Mouse (Mus musculus) intestine, postnatal 0 days (tissue): Measurements from ENCODE around the gene Fbln1. TPM values are rescaled to one million over a fixed set of nuclear protein-coding genes. Genes with fewer than 3 reads are reported as not detected.
A peak's percentile ranks its signal among the peaks of the same experiment; 100 is the strongest.

Experiments used
- ATAC-seq: fragments of 200-750 bp; cut with Nextera tagmentation; 2 replicates; pipeline ENCODE4 v1.8.0; 2017; ENCODE audit warnings: mild to moderate bottlenecking, moderate TSS enrichment, moderate library complexity
- H3K27ac ChIP-seq: fragments of 300-500 bp; sonication (generic); 2 replicates; pipeline ENCODE4 v1.5.1; 2014; ENCODE audit warnings: mild to moderate bottlenecking, low read depth, low read length, moderate library complexity
- H3K27me3 ChIP-seq: fragments of 300-500 bp; sonication (generic); replicated peaks from 2 replicates; pipeline ENCODE4 v1.6.1; 2014; ENCODE audit warnings: low read length, mixed read lengths; ENCODE audit not compliant: control insufficient read depth, insufficient read depth
- H3K36me3 ChIP-seq: fragments of 300-500 bp; sonication (generic); 2 replicates; pipeline ENCODE4 v1.6.1; 2014; ENCODE audit warnings: mild to moderate bottlenecking, moderate library complexity; ENCODE audit not compliant: control insufficient read depth, insufficient read depth
- H3K4me1 ChIP-seq: fragments of 300-500 bp; sonication (generic); replicated peaks from 2 replicates; pipeline ENCODE4 v1.6.1; 2014; ENCODE audit warnings: antibody characterized with exemption, low read length, mixed read lengths; ENCODE audit not compliant: control insufficient read depth, insufficient read depth
- H3K4me2 ChIP-seq: fragments of 300-500 bp; sonication (generic); replicated peaks from 2 replicates; pipeline ENCODE4 v1.6.1; 2014; ENCODE audit warnings: low read depth, mild to moderate bottlenecking, moderate library complexity
- H3K4me3 ChIP-seq: fragments of 300-500 bp; sonication (generic); 2 replicates; pipeline ENCODE4 v1.5.1; 2014; ENCODE audit warnings: low read depth, low read length
- H3K9ac ChIP-seq: fragments of 300-500 bp; sonication (generic); 2 replicates; pipeline ENCODE4 v1.6.1; 2014; ENCODE audit warnings: mild to moderate bottlenecking, low read depth, low read length
- H3K9me3 ChIP-seq: fragments of 300-500 bp; sonication (generic); 2 replicates; pipeline ENCODE4 v1.6.1; 2016; ENCODE audit warnings: mixed run types; ENCODE audit not compliant: control insufficient read depth
- CTCF ChIP-seq: sonication (generic); IDR thresholded peaks from 2 replicates; pipeline ENCODE4 v1.5.1; 2016; ENCODE audit warnings: low read depth, mild to moderate bottlenecking, control low read depth, antibody characterized with exemption, moderate library complexity
- WGBS: fragments of 180-500 bp; shearing (Covaris S2); extraction: QIAGEN DNeasy Blood & Tissue Kit; methylation state at CpG from one replicate; pipeline ENCODE4 v1.1.7; 2014; 5-methylcytosine and 5-hydroxymethylcytosine counted together
- polyA plus RNA-seq: library from polyadenylated mRNA; unstranded; fragments of >200 nt; fragmentation: Nextera tagmentation; extraction: Ambion mirVana; gene quantifications from 2 replicates; pipeline ENCODE4 v1.2.1, GENCODE M21; 2015

Fbln1 gene
- 90.5 and 97.9 TPM in 2 replicates for polyA plus RNA-seq

DNA sequence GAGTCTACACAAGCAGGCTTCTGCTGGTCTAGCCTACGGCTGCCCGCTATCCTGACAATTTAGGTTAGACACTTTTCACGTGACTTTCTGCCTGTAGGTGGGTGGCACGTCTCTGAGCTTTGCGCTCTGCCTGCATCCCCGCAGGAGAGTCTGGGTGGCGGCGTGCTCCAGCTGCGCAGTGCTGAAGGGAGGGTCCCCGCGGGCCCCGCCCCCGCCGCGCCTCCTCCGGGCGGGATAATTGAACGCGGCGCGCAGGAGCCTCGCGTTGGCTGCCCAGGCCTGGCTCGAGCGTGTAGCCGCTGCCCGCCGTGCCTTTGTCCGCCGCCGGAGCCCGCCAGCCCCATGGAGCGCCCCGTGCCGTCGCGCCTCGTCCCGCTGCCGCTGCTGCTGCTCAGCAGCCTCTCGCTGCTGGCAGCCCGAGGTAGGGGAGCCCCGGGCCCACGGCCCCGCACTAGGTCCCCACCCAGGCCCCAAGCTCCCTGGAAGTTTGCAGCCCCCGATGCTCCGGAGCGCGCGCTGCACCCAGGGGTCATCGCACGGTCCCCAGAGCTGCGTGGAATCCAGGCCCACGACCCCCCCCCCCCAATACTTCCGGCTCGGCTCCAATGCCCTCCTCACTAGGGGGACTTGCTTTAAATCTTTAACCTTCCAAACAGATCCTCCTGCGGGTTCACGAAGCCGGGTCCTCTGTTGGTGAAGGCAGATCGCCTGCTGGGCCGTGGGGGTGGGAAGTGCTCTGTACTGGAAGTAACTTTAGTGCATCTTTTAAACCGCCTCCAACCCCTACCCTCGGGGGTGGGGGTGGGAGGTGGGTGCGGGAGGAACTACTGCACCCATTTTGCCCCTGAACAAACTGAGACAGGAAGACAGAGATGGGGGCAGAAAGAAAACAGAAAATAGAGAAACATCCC, at the start of gene Fbln1:
TSS of gene Fbln1 (plus strand) at position 158 of the 911 bp plus-strand sequence.
- Histone ChIP-seq H3K27me3 (no peaks in the 10 kb centered on the region), H3K4me3 (peak within 1 kb of the TSS; percentile 55), H3K4me1 (peaks cover 11% of the 10 kb centered on the region), H3K4me2 (peak within 1 kb of the TSS; percentile 96), H3K9me3 (no peaks in the 10 kb centered on the region), H3K27ac (peak within 1 kb of the TSS; percentile 60), H3K9ac (peak within 1 kb of the TSS; percentile 57), H3K36me3 (no peaks in the 10 kb centered on the region; the same call in 1 of the 2 replicates)
- ATAC-seq: peak; percentile 71
- peak; percentile 31; the same call in 1 of the 2 replicates for TF ChIP-seq CTCF
- under 1% methylated on average over 58 of the region's 64 CpGs for WGBS

DNA sequence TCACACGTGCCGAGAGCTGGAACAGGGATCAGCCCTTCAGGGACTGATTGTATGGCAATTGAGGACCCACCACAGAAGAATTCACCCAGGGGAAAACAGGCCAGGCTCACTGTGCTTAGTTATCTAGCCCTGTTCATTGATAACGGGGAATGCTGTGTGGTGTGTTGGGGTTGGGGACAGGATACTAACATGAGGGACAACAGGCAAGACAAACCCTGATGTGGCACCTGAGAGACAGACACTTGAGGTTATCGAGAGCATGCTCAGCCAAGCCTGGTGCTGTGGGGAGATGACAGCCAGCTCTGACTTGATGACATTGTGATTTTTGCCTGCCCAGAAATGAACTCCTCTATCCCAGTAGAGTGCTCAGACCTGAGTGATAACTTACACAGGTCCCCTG, 49.6 kb upstream of the Fbln1 start:
- Histone ChIP-seq H3K4me1 (no peaks in the 10 kb centered on the region), H3K9me3 (no peaks in the 10 kb centered on the region), H3K27ac (no peak overlapping the region), H3K4me3 (no peak overlapping the region), H3K4me2 (no peak overlapping the region), H3K27me3 (no peaks in the 10 kb centered on the region), H3K36me3 (no peaks in the 10 kb centered on the region), H3K9ac (no peak overlapping the region)
- TF ChIP-seq CTCF: no peak
- WGBS: 60% methylated on average over 4 of the region's 4 CpGs
- no peak for ATAC-seq

DNA sequence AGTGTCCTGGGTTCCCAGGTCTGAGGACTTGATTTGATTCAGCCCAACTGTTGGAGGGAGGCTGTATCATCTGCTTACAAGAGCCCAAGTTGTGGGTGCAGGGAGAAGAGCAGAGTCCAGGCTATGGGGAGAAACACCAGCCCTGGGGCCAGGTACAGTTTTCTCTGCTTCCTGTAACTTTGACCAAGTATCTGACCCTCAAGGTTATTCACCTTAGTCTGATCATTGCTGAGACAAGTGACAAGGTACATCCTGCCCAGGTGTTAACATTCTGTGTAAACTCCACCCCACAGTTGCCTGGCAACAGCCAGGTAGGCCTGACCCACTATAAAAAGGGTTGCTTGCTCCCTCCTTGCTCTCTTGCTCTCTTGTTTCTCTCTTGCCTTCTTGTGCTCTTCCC, 44.3 kb upstream of the Fbln1 start:
- H3K27me3 ChIP-seq: no peaks in the 10 kb centered on the region
- H3K9me3 ChIP-seq: no peaks in the 10 kb centered on the region
- H3K4me3 ChIP-seq: no peak overlapping the region
- no peak for TF ChIP-seq CTCF
- 0 out of 2 replicates have a peak, but pooled peaks cover 2% of the 10 kb centered on the region for H3K4me1 ChIP-seq
- peak; percentile 85 for ATAC-seq
- H3K27ac ChIP-seq: peak overlapping the region; percentile 63; the same call in 1 of the 2 replicates
- no peaks in the 10 kb centered on the region for H3K36me3 ChIP-seq
- no peak overlapping the region for H3K4me2 ChIP-seq
- H3K9ac ChIP-seq: no peak overlapping the region

DNA sequence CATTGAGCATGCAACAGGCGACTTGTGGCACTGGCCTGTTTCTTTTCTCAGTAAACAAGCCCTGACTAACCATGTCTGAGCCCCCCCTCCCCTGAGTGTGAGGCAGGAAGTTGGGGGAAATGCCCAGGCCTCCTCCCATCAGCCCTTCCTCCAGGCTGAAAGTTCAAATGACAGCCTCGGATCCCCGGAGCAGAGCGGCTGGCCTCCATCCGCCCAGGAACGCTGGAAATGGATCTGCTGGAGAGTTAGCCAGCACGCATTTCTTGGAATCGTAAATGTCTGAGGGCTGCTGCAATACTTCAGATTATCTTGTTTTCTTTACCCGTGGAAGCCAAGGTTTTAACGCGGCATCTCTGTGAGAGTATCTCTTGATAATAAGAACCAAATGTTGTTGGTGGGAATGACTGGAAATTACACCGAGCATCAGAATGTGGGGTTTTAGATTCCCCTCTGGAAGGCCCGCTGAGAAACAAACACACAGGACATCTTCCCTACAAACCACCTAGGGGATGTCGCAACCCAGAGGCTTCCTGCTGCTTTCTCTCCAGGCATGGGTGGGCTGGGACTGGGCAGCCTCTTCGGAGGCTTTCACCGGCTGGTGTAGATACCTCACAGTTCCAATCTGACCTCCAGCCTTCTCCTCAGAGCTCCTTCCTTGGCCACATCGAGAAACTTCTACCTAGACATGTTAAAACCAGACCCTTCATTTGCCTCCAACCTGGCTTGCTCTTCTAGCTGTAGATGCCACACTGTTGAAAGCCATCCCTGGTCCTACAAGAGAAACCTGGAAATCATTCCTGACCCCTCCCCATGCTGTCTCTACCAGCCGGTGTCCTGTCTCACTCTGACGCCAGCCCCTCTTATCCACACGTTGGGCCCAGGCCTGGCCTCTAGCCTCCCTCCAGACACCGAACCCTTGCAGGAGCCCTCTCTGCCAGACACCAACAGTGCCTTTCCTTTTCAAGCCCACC, 42.8 kb upstream of the Fbln1 start:
- 48% methylated on average over 21 of the region's 21 CpGs for WGBS
- H3K9ac ChIP-seq: no peak overlapping the region
- ATAC-seq: no peak
- H3K4me1 ChIP-seq: 0 out of 2 replicates have a peak, but pooled peaks cover 2% of the 10 kb centered on the region
- H3K9me3 ChIP-seq: no peaks in the 10 kb centered on the region
- H3K4me2 ChIP-seq: no peak overlapping the region
- no peaks in the 10 kb centered on the region for H3K36me3 ChIP-seq
- TF ChIP-seq CTCF: no peak
- no peak overlapping the region for H3K4me3 ChIP-seq
- H3K27me3 ChIP-seq: no peaks in the 10 kb centered on the region
- peak overlapping the region; percentile 36; the same call in 1 of the 2 replicates for H3K27ac ChIP-seq

DNA sequence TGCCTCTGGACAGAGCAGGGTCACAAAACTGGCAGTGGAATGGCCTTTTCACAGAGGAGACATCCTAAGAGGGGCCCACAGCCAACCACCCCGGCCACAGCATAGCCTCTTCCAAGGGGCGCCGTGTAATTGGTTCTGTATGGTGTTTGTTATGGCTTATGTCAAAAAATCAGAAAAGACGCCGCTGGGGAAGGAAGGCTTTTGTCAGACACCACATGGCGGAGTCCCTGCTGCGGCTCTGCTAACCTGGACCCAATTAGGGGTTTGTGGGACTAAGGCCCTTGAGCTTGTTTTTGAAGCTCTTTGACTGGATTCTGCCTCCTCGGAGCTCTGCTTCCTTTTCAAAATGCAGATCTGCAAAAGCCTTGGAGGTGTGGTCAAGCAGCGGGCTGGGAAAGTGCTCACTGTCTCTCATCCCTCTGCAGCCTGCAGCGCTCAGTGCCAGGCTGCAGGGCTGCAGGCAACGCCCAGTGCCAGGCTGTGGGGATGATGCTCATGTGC, 39.3 kb upstream of the Fbln1 start:
- H3K4me3 ChIP-seq: no peak overlapping the region
- H3K36me3 ChIP-seq: no peaks in the 10 kb centered on the region
- no peak for ATAC-seq
- H3K4me1 ChIP-seq: 0 out of 2 replicates have a peak, but pooled peaks cover 2% of the 10 kb centered on the region
- WGBS: 60% methylated on average over 11 of the region's 11 CpGs
- TF ChIP-seq CTCF: no peak
- H3K9ac ChIP-seq: no peak overlapping the region
- H3K9me3 ChIP-seq: no peaks in the 10 kb centered on the region
- no peaks in the 10 kb centered on the region for H3K27me3 ChIP-seq
- H3K27ac ChIP-seq: no peak overlapping the region
- no peak overlapping the region for H3K4me2 ChIP-seq
